Mouse (Mus musculus): ENCODE measurements around the gene Kcnk3. TPM values are rescaled to one million over a fixed set of nuclear protein-coding genes. Genes with fewer than 3 reads are reported as not detected.

The Kcnk3 gene
- 0.51 and 0.63 TPM in 2 replicates for polyA plus RNA-seq (2015; fragmentation: Nextera tagmentation; extraction: Ambion mirVana)

- Histone ChIP-seq H3K27ac (no peak within 1 kb of the TSS), H3K9me3 (no peaks in the 10 kb centered on the region), H3K36me3 (no peaks in the 10 kb centered on the region), H3K9ac (peak within 1 kb of the TSS; percentile 49), H3K4me1 (peaks cover 16% of the 10 kb centered on the region), H3K4me3 (peak within 1 kb of the TSS; percentile 44), H3K27me3 (peaks cover 88% of the 10 kb centered on the region), H3K4me2 (peak within 1 kb of the TSS; percentile 94)
- no peak for ATAC-seq (ENCODE audit: insufficient number of reproducible peaks, insufficient read depth, low FRiP score, low TSS enrichment, low read depth)
- WGBS, result 2% methylated on average over 25 of the region's 54 CpGs
Observed at GRCm38 (mm10) chr5:30587681-30588300, at the start of gene Kcnk3. Gene Kcnk3, plus strand, starts transcription at chr5:30588170.

- ATAC-seq (ENCODE audit: insufficient number of reproducible peaks, insufficient read depth, low FRiP score, low TSS enrichment, low read depth), result no peak
- 39% methylated on average over 2 of the region's 2 CpGs for WGBS
- Histone ChIP-seq H3K4me3 (no peak within 1 kb of the TSS), H3K9me3 (no peaks in the 10 kb centered on the region), H3K27me3 (0 out of 2 replicates have a peak, but pooled peaks cover 3% of the 10 kb centered on the region), H3K9ac (no peak within 1 kb of the TSS), H3K4me1 (peaks cover 7% of the 10 kb centered on the region), H3K4me2 (no peak within 1 kb of the TSS), H3K27ac (no peak within 1 kb of the TSS), H3K36me3 (no peaks in the 10 kb centered on the region)
Observed at GRCm38 (mm10) chr5:30545698-30546097, 42.3 kb upstream of the Kcnk3 start, which contains the start of gene Cib4. Gene Cib4, minus strand, starts transcription at chr5:30545836.

GRCm38 (mm10) chr5:30548681-30549080 is 39.3 kb upstream of the Kcnk3 start:
- no peak for ATAC-seq (ENCODE audit: insufficient number of reproducible peaks, insufficient read depth, low FRiP score, low TSS enrichment, low read depth)
- Histone ChIP-seq H3K36me3 (no peaks in the 10 kb centered on the region), H3K9ac (no peak overlapping the region), H3K4me2 (no peak overlapping the region), H3K4me3 (no peak overlapping the region), H3K4me1 (peaks cover 9% of the 10 kb centered on the region), H3K9me3 (no peaks in the 10 kb centered on the region), H3K27ac (no peak overlapping the region), H3K27me3 (no peaks in the 10 kb centered on the region)
- WGBS, result 76% methylated on average over 2 of the region's 2 CpGs

- no peak overlapping the region for H3K9ac ChIP-seq
- H3K4me1 ChIP-seq, result peaks cover 9% of the 10 kb centered on the region
- H3K36me3 ChIP-seq, result no peaks in the 10 kb centered on the region
- no peak overlapping the region for H3K4me2 ChIP-seq
- 57% methylated on average over 9 of the region's 9 CpGs for WGBS
- H3K27me3 ChIP-seq, result no peaks in the 10 kb centered on the region
- no peak overlapping the region for H3K27ac ChIP-seq
- no peaks in the 10 kb centered on the region for H3K9me3 ChIP-seq
- no peak for ATAC-seq (ENCODE audit: insufficient number of reproducible peaks, insufficient read depth, low FRiP score, low TSS enrichment, low read depth)
- H3K4me3 ChIP-seq, result no peak overlapping the region
Observed at GRCm38 (mm10) chr5:30550334-30551021, 37.5 kb upstream of the Kcnk3 start.

GRCm38 (mm10) chr5:30551022-30551638 is 36.8 kb upstream of the Kcnk3 start:
- WGBS, result 82% methylated on average over 8 of the region's 8 CpGs
- Histone ChIP-seq H3K9ac (no peak overlapping the region), H3K36me3 (no peaks in the 10 kb centered on the region), H3K9me3 (no peaks in the 10 kb centered on the region), H3K4me3 (no peak overlapping the region), H3K4me1 (peaks cover 10% of the 10 kb centered on the region), H3K27me3 (no peaks in the 10 kb centered on the region), H3K4me2 (no peak overlapping the region), H3K27ac (no peak overlapping the region)
- ATAC-seq (ENCODE audit: insufficient number of reproducible peaks, insufficient read depth, low FRiP score, low TSS enrichment, low read depth), result no peak

GRCm38 (mm10) chr5:30552006-30552405 is 36.0 kb upstream of the Kcnk3 start:
- Histone ChIP-seq H3K36me3 (no peaks in the 10 kb centered on the region), H3K9ac (no peak overlapping the region), H3K4me1 (peaks cover 18% of the 10 kb centered on the region), H3K27ac (no peak overlapping the region), H3K9me3 (no peaks in the 10 kb centered on the region), H3K27me3 (no peaks in the 10 kb centered on the region), H3K4me3 (no peak overlapping the region), H3K4me2 (no peak overlapping the region)
- no peak for ATAC-seq (ENCODE audit: insufficient number of reproducible peaks, insufficient read depth, low FRiP score, low TSS enrichment, low read depth)
- 86% methylated on average over 6 of the region's 6 CpGs for WGBS

GRCm38 (mm10) chr5:30553936-30554335 is 34.0 kb upstream of the Kcnk3 start:
- no peak overlapping the region for H3K4me3 ChIP-seq
- no peak overlapping the region for H3K27ac ChIP-seq
- WGBS, result 89% methylated on average over 13 of the region's 13 CpGs
- no peaks in the 10 kb centered on the region for H3K36me3 ChIP-seq
- peaks cover 8% of the 10 kb centered on the region for H3K27me3 ChIP-seq
- H3K9me3 ChIP-seq, result no peaks in the 10 kb centered on the region
- no peak overlapping the region for H3K9ac ChIP-seq
- H3K4me1 ChIP-seq, result peaks cover 22% of the 10 kb centered on the region
- ATAC-seq (ENCODE audit: insufficient number of reproducible peaks, insufficient read depth, low FRiP score, low TSS enrichment, low read depth), result no peak
- H3K4me2 ChIP-seq, result no peak overlapping the region

GRCm38 (mm10) chr5:30554981-30555380 is 33.0 kb upstream of the Kcnk3 start:
- Histone ChIP-seq H3K27me3 (peaks cover 10% of the 10 kb centered on the region), H3K4me1 (peaks cover 22% of the 10 kb centered on the region), H3K4me2 (no peak overlapping the region), H3K36me3 (no peaks in the 10 kb centered on the region), H3K4me3 (no peak overlapping the region), H3K9ac (no peak overlapping the region), H3K9me3 (no peaks in the 10 kb centered on the region), H3K27ac (no peak overlapping the region)
- 74% methylated on average over 8 of the region's 8 CpGs for WGBS
- ATAC-seq (ENCODE audit: insufficient number of reproducible peaks, insufficient read depth, low FRiP score, low TSS enrichment, low read depth), result no peak

GRCm38 (mm10) chr5:30556284-30556683 is 31.7 kb upstream of the Kcnk3 start:
- no peaks in the 10 kb centered on the region for H3K36me3 ChIP-seq
- ATAC-seq (ENCODE audit: insufficient number of reproducible peaks, insufficient read depth, low FRiP score, low TSS enrichment, low read depth), result no peak
- peak overlapping the region; percentile 2; the same call in 1 of the 2 replicates for H3K27ac ChIP-seq

GRCm38 (mm10) chr5:30559421-30559820 is 28.5 kb upstream of the Kcnk3 start:
- no peak for ATAC-seq (ENCODE audit: insufficient number of reproducible peaks, insufficient read depth, low FRiP score, low TSS enrichment, low read depth)
- no peak overlapping the region for H3K9ac ChIP-seq
- 86% methylated on average over 3 of the region's 3 CpGs for WGBS
- H3K4me1 ChIP-seq, result peaks cover 16% of the 10 kb centered on the region
- H3K27me3 ChIP-seq, result peaks cover 10% of the 10 kb centered on the region
- no peak overlapping the region for H3K4me2 ChIP-seq
- H3K9me3 ChIP-seq, result 0 out of 2 replicates have a peak, but pooled peaks cover 4% of the 10 kb centered on the region
- no peaks in the 10 kb centered on the region for H3K36me3 ChIP-seq
- H3K27ac ChIP-seq, result no peak overlapping the region
- no peak overlapping the region for H3K4me3 ChIP-seq

More at GRCm38 (mm10) chr5:30556284-30556683, 31.7 kb upstream of the Kcnk3 start:
- Histone ChIP-seq H3K4me3 (no peak overlapping the region), H3K4me1 (peaks cover 16% of the 10 kb centered on the region), H3K27me3 (peaks cover 10% of the 10 kb centered on the region), H3K4me2 (no peak overlapping the region), H3K9me3 (no peaks in the 10 kb centered on the region), H3K9ac (no peak overlapping the region)
- WGBS, result 41% methylated on average over 3 of the region's 3 CpGs

- peaks cover 10% of the 10 kb centered on the region for H3K27me3 ChIP-seq
- no peak overlapping the region for H3K4me3 ChIP-seq
- H3K9me3 ChIP-seq, result 0 out of 2 replicates have a peak, but pooled peaks cover 4% of the 10 kb centered on the region
- ATAC-seq (ENCODE audit: insufficient number of reproducible peaks, insufficient read depth, low FRiP score, low TSS enrichment, low read depth), result no peak
- no peak overlapping the region for H3K27ac ChIP-seq
- peaks cover 16% of the 10 kb centered on the region for H3K4me1 ChIP-seq
- no peak overlapping the region for H3K9ac ChIP-seq
- H3K36me3 ChIP-seq, result no peaks in the 10 kb centered on the region
- 38% methylated on average over 3 of the region's 3 CpGs for WGBS
- no peak overlapping the region for H3K4me2 ChIP-seq
Observed at GRCm38 (mm10) chr5:30559986-30560493, 27.9 kb upstream of the Kcnk3 start.
